Mouse (Mus musculus): ENCODE measurements around the gene Cadps. TPM values are rescaled to one million over a fixed set of nuclear protein-coding genes. Genes with fewer than 3 reads are reported as not detected.

Gene Cadps
- polyA plus RNA-seq, 1 experiment: not detected

GRCm38 (mm10) chr14:12560233-12560577 lies 262.7 kb downstream of the Cadps start:
- no peaks in the 10 kb centered on the region for H3K36me3 ChIP-seq (ENCODE audit: control insufficient read depth, insufficient read depth)
- no peak for TF ChIP-seq CEBPB (IDR thresholded peaks at IDR 0.05; ENCODE audit: low read depth)
- TF ChIP-seq USF1 (IDR thresholded peaks at IDR 0.05; ENCODE audit: low read depth): no peak
- no peak for TF ChIP-seq CTCF (IDR thresholded peaks at IDR 0.05; ENCODE audit: control insufficient read depth, insufficient read depth, insufficient read length)
- no peak for TF ChIP-seq FOSL1 (IDR thresholded peaks at IDR 0.05; ENCODE audit: insufficient read depth, low read length, poor library complexity, severe bottlenecking)
- TF ChIP-seq MYOD1 (IDR thresholded peaks at IDR 0.05; ENCODE audit: control insufficient read depth, insufficient read length, low read depth): no peak
- TF ChIP-seq MAX (IDR thresholded peaks at IDR 0.05): no peak
- TF ChIP-seq MYOG (IDR thresholded peaks at IDR 0.05; ENCODE audit: control insufficient read depth, extremely low read depth, insufficient read length): no peak
- H3K27me3 ChIP-seq (ENCODE audit: control insufficient read depth, insufficient read depth, insufficient read length): no peaks in the 10 kb centered on the region
- no peaks in the 10 kb centered on the region for H3K79me2 ChIP-seq (ENCODE audit: control insufficient read depth, insufficient read depth)
- H3K79me3 ChIP-seq (ENCODE audit: low read depth): no peaks in the 10 kb centered on the region
- H3ac ChIP-seq (ENCODE audit: control insufficient read depth, insufficient read length, low read depth): no peak overlapping the region
- H3K4me3 ChIP-seq (ENCODE audit: insufficient read depth, poor library complexity, severe bottlenecking): no peak overlapping the region

- Histone ChIP-seq H3ac (ENCODE audit: control insufficient read depth, insufficient read length, low read depth) (no peak overlapping the region), H3K36me3 (ENCODE audit: control insufficient read depth, insufficient read depth) (no peaks in the 10 kb centered on the region), H3K79me2 (ENCODE audit: control insufficient read depth, insufficient read depth) (no peaks in the 10 kb centered on the region), H3K79me3 (ENCODE audit: low read depth) (no peaks in the 10 kb centered on the region), H3K27me3 (ENCODE audit: control insufficient read depth, insufficient read depth, insufficient read length) (no peaks in the 10 kb centered on the region), H3K4me3 (ENCODE audit: insufficient read depth, poor library complexity, severe bottlenecking) (no peak overlapping the region)
- TF ChIP-seq FOSL1 (IDR thresholded peaks at IDR 0.05; ENCODE audit: insufficient read depth, low read length, poor library complexity, severe bottlenecking) (no peak), MAX (IDR thresholded peaks at IDR 0.05) (no peak), MYOG (IDR thresholded peaks at IDR 0.05; ENCODE audit: control insufficient read depth, extremely low read depth, insufficient read length) (no peak), CTCF (IDR thresholded peaks at IDR 0.05; ENCODE audit: control insufficient read depth, insufficient read depth, insufficient read length) (no peak), MYOD1 (IDR thresholded peaks at IDR 0.05; ENCODE audit: control insufficient read depth, insufficient read length, low read depth) (no peak), USF1 (IDR thresholded peaks at IDR 0.05; ENCODE audit: low read depth) (no peak), CEBPB (IDR thresholded peaks at IDR 0.05; ENCODE audit: low read depth) (no peak)
Observed at GRCm38 (mm10) chr14:12559574-12560232, 263.2 kb downstream of the Cadps start.

- Histone ChIP-seq H3ac (ENCODE audit: control insufficient read depth, insufficient read length, low read depth) (no peak overlapping the region), H3K79me2 (ENCODE audit: control insufficient read depth, insufficient read depth) (no peaks in the 10 kb centered on the region), H3K36me3 (ENCODE audit: control insufficient read depth, insufficient read depth) (no peaks in the 10 kb centered on the region), H3K4me3 (ENCODE audit: insufficient read depth, poor library complexity, severe bottlenecking) (no peak overlapping the region), H3K79me3 (ENCODE audit: low read depth) (no peaks in the 10 kb centered on the region), H3K27me3 (ENCODE audit: control insufficient read depth, insufficient read depth, insufficient read length) (no peaks in the 10 kb centered on the region)
- TF ChIP-seq CEBPB (IDR thresholded peaks at IDR 0.05; ENCODE audit: low read depth): no peak
- TF ChIP-seq MAX (IDR thresholded peaks at IDR 0.05): no peak
- no peak for TF ChIP-seq MYOG (IDR thresholded peaks at IDR 0.05; ENCODE audit: control insufficient read depth, extremely low read depth, insufficient read length)
- no peak for TF ChIP-seq CTCF (IDR thresholded peaks at IDR 0.05; ENCODE audit: control insufficient read depth, insufficient read depth, insufficient read length)
Observed at GRCm38 (mm10) chr14:12558920-12559573, 263.8 kb downstream of the Cadps start.

DNA sequence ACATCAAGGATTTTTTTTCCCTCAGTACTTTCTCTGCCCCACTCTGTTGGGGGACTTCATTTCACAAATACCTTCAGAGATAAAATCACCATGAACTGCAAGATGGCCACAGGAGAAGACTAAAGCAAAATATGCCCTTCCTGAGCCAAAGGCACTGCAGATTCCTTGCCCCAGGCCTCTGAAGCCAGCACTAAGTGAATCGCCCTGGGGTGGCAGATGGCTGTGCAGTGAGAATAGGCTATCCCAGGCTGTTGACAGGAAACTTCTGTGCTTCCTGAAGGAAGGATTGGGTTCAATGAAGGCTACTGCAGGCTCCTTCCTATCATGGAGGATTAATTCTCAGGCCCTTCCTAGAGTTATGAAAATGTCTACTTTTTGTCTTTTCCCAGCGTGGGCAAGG lies 268.4 kb downstream of the Cadps start:
- H3ac ChIP-seq (ENCODE audit: control insufficient read depth, insufficient read length, low read depth): no peak overlapping the region
- no peaks in the 10 kb centered on the region for H3K79me3 ChIP-seq (ENCODE audit: low read depth)
- TF ChIP-seq CEBPB (IDR thresholded peaks at IDR 0.05; ENCODE audit: low read depth): no peak
- TF ChIP-seq FOSL1 (IDR thresholded peaks at IDR 0.05; ENCODE audit: insufficient read depth, low read length, poor library complexity, severe bottlenecking): no peak
- no peak for TF ChIP-seq MAX (IDR thresholded peaks at IDR 0.05)
- no peak for TF ChIP-seq MYOG (IDR thresholded peaks at IDR 0.05; ENCODE audit: control insufficient read depth, extremely low read depth, insufficient read length)
- TF ChIP-seq CTCF (IDR thresholded peaks at IDR 0.05; ENCODE audit: control insufficient read depth, insufficient read depth, insufficient read length): no peak
- no peak for TF ChIP-seq MYOD1 (IDR thresholded peaks at IDR 0.05; ENCODE audit: control insufficient read depth, insufficient read length, low read depth)
- no peak for TF ChIP-seq USF1 (IDR thresholded peaks at IDR 0.05; ENCODE audit: low read depth)
- no peak overlapping the region for H3K4me3 ChIP-seq (ENCODE audit: insufficient read depth, poor library complexity, severe bottlenecking)
- no peaks in the 10 kb centered on the region for H3K36me3 ChIP-seq (ENCODE audit: control insufficient read depth, insufficient read depth)
- no peaks in the 10 kb centered on the region for H3K79me2 ChIP-seq (ENCODE audit: control insufficient read depth, insufficient read depth)
- no peaks in the 10 kb centered on the region for H3K27me3 ChIP-seq (ENCODE audit: control insufficient read depth, insufficient read depth, insufficient read length)

- Histone ChIP-seq H3K27me3 (ENCODE audit: control insufficient read depth, insufficient read depth, insufficient read length) (no peaks in the 10 kb centered on the region), H3K79me2 (ENCODE audit: control insufficient read depth, insufficient read depth) (no peaks in the 10 kb centered on the region), H3ac (ENCODE audit: control insufficient read depth, insufficient read length, low read depth) (no peak overlapping the region), H3K79me3 (ENCODE audit: low read depth) (no peaks in the 10 kb centered on the region), H3K36me3 (ENCODE audit: control insufficient read depth, insufficient read depth) (no peaks in the 10 kb centered on the region), H3K4me3 (ENCODE audit: insufficient read depth, poor library complexity, severe bottlenecking) (no peak overlapping the region)
- TF ChIP-seq MYOD1 (IDR thresholded peaks at IDR 0.05; ENCODE audit: control insufficient read depth, insufficient read length, low read depth): no peak
- no peak for TF ChIP-seq FOSL1 (IDR thresholded peaks at IDR 0.05; ENCODE audit: insufficient read depth, low read length, poor library complexity, severe bottlenecking)
- TF ChIP-seq USF1 (IDR thresholded peaks at IDR 0.05; ENCODE audit: low read depth): no peak
- no peak for TF ChIP-seq CEBPB (IDR thresholded peaks at IDR 0.05; ENCODE audit: low read depth)
- TF ChIP-seq MYOG (IDR thresholded peaks at IDR 0.05; ENCODE audit: control insufficient read depth, extremely low read depth, insufficient read length): no peak
- no peak for TF ChIP-seq MAX (IDR thresholded peaks at IDR 0.05)
- no peak for TF ChIP-seq CTCF (IDR thresholded peaks at IDR 0.05; ENCODE audit: control insufficient read depth, insufficient read depth, insufficient read length)
Observed at GRCm38 (mm10) chr14:12551353-12551752, 271.5 kb downstream of the Cadps start.
